Mouse (Mus musculus): ENCODE data around the gene Fam167b.

Gene Fam167b

GRCm38 (mm10) chr4:129609139-129609631 is 30.8 kb upstream of the Fam167b start:
- in situ Hi-C loops (cut with MboI; ENCODE audit: unreplicated experiment in 2 of 2), result loop anchor here (5.0 kb wide), 2 partner anchors 62 to 257 kb away; no protein-coding TSS in a partner anchor

- in situ Hi-C loops (cut with MboI; ENCODE audit: unreplicated experiment in 2 of 2), result loop anchor here (5.0 kb wide), 2 partner anchors 61 to 256 kb away; no protein-coding TSS in a partner anchor
These were observed 30.2 kb upstream of the Fam167b start for GRCm38 (mm10) chr4:129608426-129609025.

GRCm38 (mm10) chr4:129600233-129601158 is 22.1 kb upstream of the Fam167b start, which contains the start of the genes Eif3i and Tmem234:
Eif3i (minus strand) TSS chr4:129600648.
Tmem234 (plus strand) TSS chr4:129600668.
- in situ Hi-C loops (cut with MboI; ENCODE audit: unreplicated experiment in 2 of 2), result no loop called here

- in situ Hi-C loops (cut with MboI; ENCODE audit: unreplicated experiment in 2 of 2), result no loop called here
These were observed 10.5 kb upstream of the Fam167b start for GRCm38 (mm10) chr4:129588865-129589264.

GRCm38 (mm10) chr4:129586943-129587342 is 8.6 kb upstream of the Fam167b start:
- in situ Hi-C loops (cut with MboI; ENCODE audit: unreplicated experiment in 2 of 2), result no loop called here

GRCm38 (mm10) chr4:129585773-129586172 is 7.4 kb upstream of the Fam167b start:
- in situ Hi-C loops (cut with MboI; ENCODE audit: unreplicated experiment in 2 of 2), result no loop called here

- in situ Hi-C loops (cut with MboI; ENCODE audit: unreplicated experiment in 2 of 2), result no loop called here
These were observed 6.7 kb upstream of the Fam167b start for GRCm38 (mm10) chr4:129584884-129585608.

- in situ Hi-C loops (cut with MboI; ENCODE audit: unreplicated experiment in 2 of 2), result no loop called here
These were observed 6.0 kb upstream of the Fam167b start for GRCm38 (mm10) chr4:129584370-129584769.

GRCm38 (mm10) chr4:129582251-129582650 is 3.9 kb upstream of the Fam167b start:
- in situ Hi-C loops (cut with MboI; ENCODE audit: unreplicated experiment in 2 of 2), result no loop called here

GRCm38 (mm10) chr4:129580347-129580746 is 2.0 kb upstream of the Fam167b start:
- in situ Hi-C loops (cut with MboI; ENCODE audit: unreplicated experiment in 2 of 2), result no loop called here

GRCm38 (mm10) chr4:129577688-129578087 is 661 bp downstream of the Fam167b start:
- in situ Hi-C loops (cut with MboI; ENCODE audit: unreplicated experiment in 2 of 2), result no loop called here

- in situ Hi-C loops (cut with MboI; ENCODE audit: unreplicated experiment in 2 of 2), result no loop called here
These were observed 1.4 kb downstream of the Fam167b start for GRCm38 (mm10) chr4:129576863-129577491.

- in situ Hi-C loops (cut with MboI; ENCODE audit: unreplicated experiment in 2 of 2), result no loop called here
These were observed 3.0 kb downstream of the Fam167b start for GRCm38 (mm10) chr4:129575171-129575844.

GRCm38 (mm10) chr4:129573430-129573829 is 4.9 kb downstream of the Fam167b start, which contains the start of gene Lck:
Lck (minus strand) TSS chr4:129573641.
- in situ Hi-C loops (cut with MboI; ENCODE audit: unreplicated experiment in 2 of 2), result no loop called here

GRCm38 (mm10) chr4:129573093-129573370 is 5.3 kb downstream of the Fam167b start:
- in situ Hi-C loops (cut with MboI; ENCODE audit: unreplicated experiment in 2 of 2), result no loop called here

- in situ Hi-C loops (cut with MboI; ENCODE audit: unreplicated experiment in 2 of 2), result no loop called here
These were observed 5.9 kb downstream of the Fam167b start for GRCm38 (mm10) chr4:129572236-129573092.

- in situ Hi-C loops (cut with MboI; ENCODE audit: unreplicated experiment in 2 of 2), result no loop called here
These were observed 6.7 kb downstream of the Fam167b start for GRCm38 (mm10) chr4:129571551-129572084.

- in situ Hi-C loops (cut with MboI; ENCODE audit: unreplicated experiment in 2 of 2), result no loop called here
These were observed 8.3 kb downstream of the Fam167b start for GRCm38 (mm10) chr4:129570028-129570427.

- in situ Hi-C loops (cut with MboI; ENCODE audit: unreplicated experiment in 2 of 2), result no loop called here
These were observed 10.0 kb downstream of the Fam167b start for GRCm38 (mm10) chr4:129568366-129568765.

Data from v-Abl transformed pro-B cells (cell line).